Mouse (Mus musculus): ENCODE data around the gene Krtap3-1. TPM values are rescaled to one million over a fixed set of nuclear protein-coding genes. Genes with fewer than 3 reads are reported as not detected.
"Not testable (repeated sequence)": the region's sequence is repeated elsewhere in the genome, so short reads cannot be mapped to it uniquely, and the experiment has no call there.

Gene Krtap3-1
- polyA plus RNA-seq (2015; fragmentation: Nextera tagmentation; extraction: Ambion mirVana), result not detected in 2 replicates

GRCm38 (mm10) chr11:99566530-99566929, at the start of gene Krtap3-1:
Gene Krtap3-1, minus strand, starts transcription at chr11:99566630.
- Histone ChIP-seq H3K9ac (ENCODE audit: low read length) (no peak within 1 kb of the TSS), H3K4me2 (ENCODE audit: low read depth, low read length) (no peak within 1 kb of the TSS), H3K9me3 (ENCODE audit: control insufficient read depth, low read length) (no peaks in the 10 kb centered on the region), H3K27ac (ENCODE audit: low read length) (no peak within 1 kb of the TSS), H3K27me3 (ENCODE audit: control insufficient read depth, insufficient read depth, low read depth, low read length) (no peaks in the 10 kb centered on the region), H3K4me3 (ENCODE audit: low read length) (no peak within 1 kb of the TSS), H3K36me3 (ENCODE audit: control insufficient read depth, insufficient read depth, low read length) (no peaks in the 10 kb centered on the region), H3K4me1 (replicated peaks; ENCODE audit: control insufficient read depth, insufficient read depth, low read length) (no peaks in the 10 kb centered on the region)
- WGBS, result 91% methylated on average over 7 of the region's 7 CpGs
- ATAC-seq (ENCODE audit: low read depth), result no peak

GRCm38 (mm10) chr11:99614796-99615363, 48.5 kb upstream of the Krtap3-1 start, which contains the start of gene Krtap2-4:
Gene Krtap2-4, minus strand, starts transcription at chr11:99614846.
- Histone ChIP-seq H3K9ac (ENCODE audit: low read length) (no peak within 1 kb of the TSS), H3K27me3 (ENCODE audit: control insufficient read depth, insufficient read depth, low read depth, low read length) (no peaks in the 10 kb centered on the region), H3K36me3 (ENCODE audit: control insufficient read depth, insufficient read depth, low read length) (no peaks in the 10 kb centered on the region), H3K4me3 (ENCODE audit: low read length) (no peak within 1 kb of the TSS), H3K27ac (ENCODE audit: low read length) (no peak within 1 kb of the TSS), H3K4me1 (replicated peaks; ENCODE audit: control insufficient read depth, insufficient read depth, low read length) (no peaks in the 10 kb centered on the region), H3K4me2 (ENCODE audit: low read depth, low read length) (no peak within 1 kb of the TSS), H3K9me3 (ENCODE audit: control insufficient read depth, low read length) (no peaks in the 10 kb centered on the region)
- WGBS, result 45% methylated on average over 3 of the region's 3 CpGs
- ATAC-seq (ENCODE audit: low read depth), result no peak

GRCm38 (mm10) chr11:99610089-99610488, 43.7 kb upstream of the Krtap3-1 start, which contains the start of gene Gm11937:
Gene Gm11937, minus strand, starts transcription at chr11:99610189.
- H3K4me2 ChIP-seq (ENCODE audit: low read depth, low read length); H3K9me3 ChIP-seq (ENCODE audit: control insufficient read depth, low read length); H3K27ac ChIP-seq (ENCODE audit: low read length); H3K9ac ChIP-seq (ENCODE audit: low read length); H3K4me1 ChIP-seq (replicated peaks; ENCODE audit: control insufficient read depth, insufficient read depth, low read length); ATAC-seq (ENCODE audit: low read depth); H3K27me3 ChIP-seq (ENCODE audit: control insufficient read depth, insufficient read depth, low read depth, low read length); H3K4me3 ChIP-seq (ENCODE audit: low read length); H3K36me3 ChIP-seq (ENCODE audit: control insufficient read depth, insufficient read depth, low read length): not testable (repeated sequence)
- 73% methylated on average over 1 of the region's 2 CpGs for WGBS

GRCm38 (mm10) chr11:99609126-99609525, 42.7 kb upstream of the Krtap3-1 start:
- H3K27ac ChIP-seq (ENCODE audit: low read length), result no peak overlapping the region
- WGBS, result 53% methylated on average over 1 of the region's 1 CpGs
- no peak for ATAC-seq (ENCODE audit: low read depth)
- no peak overlapping the region for H3K9ac ChIP-seq (ENCODE audit: low read length)
- H3K27me3 ChIP-seq (ENCODE audit: control insufficient read depth, insufficient read depth, low read depth, low read length), result no peaks in the 10 kb centered on the region
- H3K4me3 ChIP-seq (ENCODE audit: low read length), result no peak overlapping the region
- no peaks in the 10 kb centered on the region for H3K4me1 ChIP-seq (replicated peaks; ENCODE audit: control insufficient read depth, insufficient read depth, low read length)
- H3K9me3 ChIP-seq (ENCODE audit: control insufficient read depth, low read length), result no peaks in the 10 kb centered on the region
- H3K4me2 ChIP-seq (ENCODE audit: low read depth, low read length), result no peak overlapping the region
- H3K36me3 ChIP-seq (ENCODE audit: control insufficient read depth, insufficient read depth, low read length), result no peaks in the 10 kb centered on the region

GRCm38 (mm10) chr11:99603208-99603607, 36.8 kb upstream of the Krtap3-1 start, which contains the start of gene Gm11938:
Gene Gm11938, minus strand, starts transcription at chr11:99603308.
- not testable (repeated sequence) for H3K9me3 ChIP-seq (ENCODE audit: control insufficient read depth, low read length); ATAC-seq (ENCODE audit: low read depth); H3K36me3 ChIP-seq (ENCODE audit: control insufficient read depth, insufficient read depth, low read length); H3K4me1 ChIP-seq (replicated peaks; ENCODE audit: control insufficient read depth, insufficient read depth, low read length); H3K9ac ChIP-seq (ENCODE audit: low read length); H3K4me2 ChIP-seq (ENCODE audit: low read depth, low read length); H3K27me3 ChIP-seq (ENCODE audit: control insufficient read depth, insufficient read depth, low read depth, low read length); H3K4me3 ChIP-seq (ENCODE audit: low read length); H3K27ac ChIP-seq (ENCODE audit: low read length)
- WGBS, result 50% methylated on average over 1 of the region's 1 CpGs

- ATAC-seq (ENCODE audit: low read depth); H3K9ac ChIP-seq (ENCODE audit: low read length); H3K4me2 ChIP-seq (ENCODE audit: low read depth, low read length); H3K4me1 ChIP-seq (replicated peaks; ENCODE audit: control insufficient read depth, insufficient read depth, low read length); H3K27me3 ChIP-seq (ENCODE audit: control insufficient read depth, insufficient read depth, low read depth, low read length); H3K9me3 ChIP-seq (ENCODE audit: control insufficient read depth, low read length); H3K27ac ChIP-seq (ENCODE audit: low read length); H3K4me3 ChIP-seq (ENCODE audit: low read length); H3K36me3 ChIP-seq (ENCODE audit: control insufficient read depth, insufficient read depth, low read length): not testable (repeated sequence)
- WGBS, result 58% methylated on average over 6 of the region's 6 CpGs
Measured at GRCm38 (mm10) chr11:99597742-99598141, 31.3 kb upstream of the Krtap3-1 start, which contains the start of gene Krtap9-3. Gene Krtap9-3, minus strand, starts transcription at chr11:99598105.

GRCm38 (mm10) chr11:99590981-99591380, 24.6 kb upstream of the Krtap3-1 start, which contains the start of gene Krtap1-3:
Gene Krtap1-3, minus strand, starts transcription at chr11:99591339.
- Histone ChIP-seq H3K9ac (ENCODE audit: low read length) (no peak within 1 kb of the TSS), H3K4me3 (ENCODE audit: low read length) (no peak within 1 kb of the TSS), H3K36me3 (ENCODE audit: control insufficient read depth, insufficient read depth, low read length) (no peaks in the 10 kb centered on the region), H3K4me1 (replicated peaks; ENCODE audit: control insufficient read depth, insufficient read depth, low read length) (no peaks in the 10 kb centered on the region), H3K4me2 (ENCODE audit: low read depth, low read length) (no peak within 1 kb of the TSS), H3K9me3 (ENCODE audit: control insufficient read depth, low read length) (no peaks in the 10 kb centered on the region), H3K27ac (ENCODE audit: low read length) (no peak within 1 kb of the TSS), H3K27me3 (ENCODE audit: control insufficient read depth, insufficient read depth, low read depth, low read length) (no peaks in the 10 kb centered on the region)
- ATAC-seq (ENCODE audit: low read depth), result no peak
- 69% methylated on average over 6 of the region's 6 CpGs for WGBS

- no peaks in the 10 kb centered on the region for H3K9me3 ChIP-seq (ENCODE audit: control insufficient read depth, low read length)
- 71% methylated on average over 7 of the region's 7 CpGs for WGBS
- no peak overlapping the region for H3K9ac ChIP-seq (ENCODE audit: low read length)
- no peak overlapping the region for H3K4me3 ChIP-seq (ENCODE audit: low read length)
- H3K4me1 ChIP-seq (replicated peaks; ENCODE audit: control insufficient read depth, insufficient read depth, low read length), result no peaks in the 10 kb centered on the region
- H3K27ac ChIP-seq (ENCODE audit: low read length), result no peak overlapping the region
- H3K36me3 ChIP-seq (ENCODE audit: control insufficient read depth, insufficient read depth, low read length), result no peaks in the 10 kb centered on the region
- no peak for ATAC-seq (ENCODE audit: low read depth)
- H3K27me3 ChIP-seq (ENCODE audit: control insufficient read depth, insufficient read depth, low read depth, low read length), result no peaks in the 10 kb centered on the region
- no peak overlapping the region for H3K4me2 ChIP-seq (ENCODE audit: low read depth, low read length)
Measured at GRCm38 (mm10) chr11:99585096-99585495, 18.7 kb upstream of the Krtap3-1 start.

- H3K27me3 ChIP-seq (ENCODE audit: control insufficient read depth, insufficient read depth, low read depth, low read length), result no peaks in the 10 kb centered on the region
- no peak within 1 kb of the TSS for H3K27ac ChIP-seq (ENCODE audit: low read length)
- no peak within 1 kb of the TSS for H3K9ac ChIP-seq (ENCODE audit: low read length)
- H3K9me3 ChIP-seq (ENCODE audit: control insufficient read depth, low read length), result no peaks in the 10 kb centered on the region
- whole genome bisulfite sequencing, result 79% methylated on average over 5 of the region's 5 CpGs
- ATAC-seq (ENCODE audit: low read depth), result no peak
- H3K4me1 ChIP-seq (replicated peaks; ENCODE audit: control insufficient read depth, insufficient read depth, low read length), result no peaks in the 10 kb centered on the region
- H3K4me3 ChIP-seq (ENCODE audit: low read length), result no peak within 1 kb of the TSS
- no peaks in the 10 kb centered on the region for H3K36me3 ChIP-seq (ENCODE audit: control insufficient read depth, insufficient read depth, low read length)
- no peak within 1 kb of the TSS for H3K4me2 ChIP-seq (ENCODE audit: low read depth, low read length)
Measured at GRCm38 (mm10) chr11:99583245-99583704, 16.8 kb upstream of the Krtap3-1 start, which contains the start of gene Krtap1-4. Gene Krtap1-4, minus strand, starts transcription at chr11:99583654.
